8 mouse cellular contexts compared by ENCODE assay signal in the genomic region with DNA sequence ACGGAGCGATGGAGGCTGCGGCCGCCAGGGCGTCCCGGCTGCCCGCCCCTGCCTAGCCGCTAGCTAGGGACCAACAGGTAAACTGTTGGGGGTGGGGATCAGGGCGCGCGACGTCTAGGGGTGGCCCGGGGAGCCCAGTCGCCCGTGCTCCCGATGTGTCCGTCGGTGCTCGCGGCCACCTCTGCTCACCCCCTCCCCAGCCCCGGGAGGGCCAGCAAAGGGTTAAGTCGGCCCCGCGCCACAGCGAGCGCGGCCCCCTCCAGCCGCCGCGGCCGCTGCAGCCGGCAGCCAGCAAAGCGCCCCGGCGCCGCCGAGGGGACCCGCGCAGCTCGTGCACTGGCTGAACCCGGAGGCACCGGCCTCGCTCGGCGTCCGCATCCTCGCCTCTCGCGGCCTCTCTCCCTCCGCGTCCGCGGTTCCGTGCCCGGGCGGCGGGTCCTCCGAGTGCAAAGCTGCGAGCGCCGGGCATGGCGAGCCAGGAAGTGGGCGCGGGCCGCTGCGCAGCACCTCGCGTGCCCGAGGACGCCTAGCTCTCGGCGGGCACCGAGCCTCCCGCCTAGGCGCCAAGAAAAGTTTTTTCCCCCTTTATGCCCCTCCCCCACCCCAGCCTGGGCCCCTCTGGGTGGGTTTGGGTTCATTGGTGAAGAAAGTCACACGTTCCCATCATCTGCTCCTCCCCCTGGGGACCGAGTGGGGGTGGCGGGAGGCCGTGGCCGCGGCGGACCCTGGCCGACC. TPM values are rescaled to one million over a fixed set of nuclear protein-coding genes. Genes with fewer than 3 reads are reported as not detected.
A peak's percentile ranks its signal among the peaks of the same experiment; 100 is the strongest.
DNase-seq lines count a peak whose midpoint lies in the region; ATAC-seq and TF ChIP-seq lines count a peak whose summit lies in the region.

No protein-coding gene starts in this region.

- no peak overlapping the region for H3K27ac ChIP-seq in spleen, adult 2 months (ENCODE audit: insufficient read depth, low read length)
- H3K27ac ChIP-seq in heart, embryonic 10.5 days = peak overlapping the region; percentile 96
- peak overlapping the region; percentile 85 for H3K27ac ChIP-seq in kidney, embryonic 14.5 days (ENCODE audit: low read depth, low read length)
- peak overlapping the region; percentile 49; the same call in 1 of the 2 replicates for H3K27ac ChIP-seq in liver, postnatal 0 days (ENCODE audit: low read depth)

- peaks cover 17% of the 10 kb centered on the region; the same call in 1 of the 2 replicates for H3K4me1 ChIP-seq in spleen, adult 2 months (ENCODE audit: control insufficient read depth, insufficient read depth, insufficient read length)
- H3K4me1 ChIP-seq in heart, embryonic 10.5 days = peaks cover 29% of the 10 kb centered on the region
- H3K4me1 ChIP-seq in kidney, embryonic 14.5 days (ENCODE audit: control insufficient read depth, insufficient read depth, low read length) = no peaks in the 10 kb centered on the region
- peaks cover 12% of the 10 kb centered on the region for H3K4me1 ChIP-seq in liver, postnatal 0 days (ENCODE audit: insufficient read depth)

- TF ChIP-seq EP300 in liver, postnatal 0 days (IDR thresholded peaks at IDR 0.05; ENCODE audit: low read depth) = no peak

- DNase-seq in spleen, adult 2 months (ENCODE audit: low read depth in 1 of 2, low spot score in 2 of 2) = no peak
- DNase-seq in spleen, postnatal 14 days (ENCODE audit: low spot score in 2 of 2) = no peak
- peak; percentile 22 for DNase-seq in embryo, embryonic 11.5 days (ENCODE audit: low read depth, low spot score)
- peak; percentile 82 for DNase-seq in heart, embryonic 10.5 days (ENCODE audit: low spot score)
- peak; percentile 46 for DNase-seq in liver, postnatal 0 days
- peak; percentile 33 for DNase-seq in ovary, postnatal 14 days (ENCODE audit: low spot score)
- DNase-seq in urinary bladder, postnatal 25 days (ENCODE audit: low spot score) = peak; percentile 31

- H3K27me3 ChIP-seq in spleen, adult 2 months (ENCODE audit: control insufficient read depth, insufficient read depth, low read length) = peaks cover 32% of the 10 kb centered on the region
- no peaks in the 10 kb centered on the region for H3K27me3 ChIP-seq in heart, embryonic 10.5 days (ENCODE audit: insufficient read depth, poor library complexity, severe bottlenecking)
- peaks cover 6% of the 10 kb centered on the region; the same call in 1 of the 2 replicates for H3K27me3 ChIP-seq in kidney, embryonic 14.5 days (ENCODE audit: control insufficient read depth, insufficient read depth, low read length)
- peaks cover 53% of the 10 kb centered on the region for H3K27me3 ChIP-seq in liver, postnatal 0 days (ENCODE audit: insufficient read depth, low read length)

- H3K9me3 ChIP-seq in heart, embryonic 10.5 days = no peaks in the 10 kb centered on the region
- no peaks in the 10 kb centered on the region for H3K9me3 ChIP-seq in kidney, embryonic 14.5 days (ENCODE audit: control insufficient read depth, low read length)
- no peaks in the 10 kb centered on the region for H3K9me3 ChIP-seq in liver, postnatal 0 days (ENCODE audit: low read length)

- ATAC-seq in kidney, embryonic 14.5 days (ENCODE audit: low FRiP score, low TSS enrichment) = peak; percentile 75
- ATAC-seq in liver, postnatal 0 days = peak; percentile 70

- peak overlapping the region; percentile 70 for H3K9ac ChIP-seq in kidney, embryonic 14.5 days (ENCODE audit: low read depth, low read length)
- peak overlapping the region; percentile 48 for H3K9ac ChIP-seq in liver, postnatal 0 days (replicated peaks)

- no peaks in the 10 kb centered on the region for H3K36me3 ChIP-seq in spleen, adult 2 months (ENCODE audit: control insufficient read depth, insufficient read depth, low read length)
- no peaks in the 10 kb centered on the region for H3K36me3 ChIP-seq in heart, embryonic 10.5 days
- H3K36me3 ChIP-seq in kidney, embryonic 14.5 days (ENCODE audit: control insufficient read depth, insufficient read depth, low read length) = no peaks in the 10 kb centered on the region
- no peaks in the 10 kb centered on the region for H3K36me3 ChIP-seq in liver, postnatal 0 days (replicated peaks; ENCODE audit: insufficient read depth, low read length)

- H3K4me2 ChIP-seq in kidney, embryonic 14.5 days (replicated peaks; ENCODE audit: low read depth, low read length) = peak overlapping the region; percentile 88
- H3K4me2 ChIP-seq in liver, postnatal 0 days (ENCODE audit: low read depth, low read length) = peak overlapping the region; percentile 88

- TF ChIP-seq POLR2A in spleen, adult 2 months (IDR thresholded peaks at IDR 0.05; ENCODE audit: low read depth, low read length) = no peak

- peak overlapping the region; percentile 51 for H3K4me3 ChIP-seq in spleen, adult 2 months (ENCODE audit: extremely low read depth, insufficient read depth, insufficient read length)
- peak overlapping the region; percentile 87 for H3K4me3 ChIP-seq in heart, embryonic 10.5 days
- H3K4me3 ChIP-seq in kidney, embryonic 14.5 days (ENCODE audit: low read length) = peak overlapping the region; percentile 72
- peak overlapping the region; percentile 64 for H3K4me3 ChIP-seq in liver, postnatal 0 days (ENCODE audit: low read depth, low read length)

- WGBS in spleen, adult 2 months = under 1% methylated on average over 82 of the region's 83 CpGs
- under 1% methylated on average over 83 of the region's 83 CpGs for WGBS in heart, embryonic 10.5 days
- WGBS in kidney, embryonic 14.5 days = under 1% methylated on average over 45 of the region's 83 CpGs
- 3% methylated on average over 46 of the region's 83 CpGs for WGBS in liver, postnatal 0 days (ENCODE audit: insufficient replicate concordance)

- no peak for TF ChIP-seq CTCF in spleen, adult 2 months (IDR thresholded peaks at IDR 0.05; ENCODE audit: extremely low read depth, insufficient read depth, insufficient read length, insufficient replicate concordance)
- TF ChIP-seq CTCF in liver, postnatal 0 days (IDR thresholded peaks at IDR 0.05; ENCODE audit: low read depth) = no peak

RNA-seq across cellular contexts. Expression of a gene that starts 0.5 kb away (rescaled TPM):
- polyA plus RNA-seq in spleen, adult 2 months (2012; rRNA removed) = 2.0 and 2.5 TPM in 2 replicates
- 4.3 and 4.5 TPM in 2 replicates for polyA plus RNA-seq in heart, embryonic 10.5 days (2016; fragmentation: Nextera tagmentation; extraction: Ambion mirVana)
- polyA plus RNA-seq in kidney, embryonic 14.5 days (2014; fragmentation: Nextera tagmentation; extraction: Ambion mirVana) = 2.2 and 4.1 TPM in 2 replicates
- 0.52 and 0.67 TPM in 2 replicates for polyA plus RNA-seq in liver, postnatal 0 days (2015; fragmentation: Nextera tagmentation; extraction: Ambion mirVana)

Comparison
In these comparisons a context has a peak if more than half of its experiments do, and no peak if none do; other contexts are left out.
1. DNase-seq: peak in embryo, embryonic 11.5 days (single experiment), heart, embryonic 10.5 days (single experiment), liver, postnatal 0 days (single experiment), ovary, postnatal 14 days (single experiment) and urinary bladder, postnatal 25 days (single experiment); none in spleen, adult 2 months (0 of 2) and spleen, postnatal 14 days (0 of 2).
2. Peak in every context shown above with its lines, with median percentiles within 50 percentile points of each other: H3K4me3 ChIP-seq.